Mouse (Mus musculus) ES-E14 (cell line): ENCODE measurements around the gene Cfap36. TPM values are rescaled to one million over a fixed set of nuclear protein-coding genes. Genes with fewer than 3 reads are reported as not detected.

Experiments used
- DNase-seq: peaks from one replicate; pipeline ENCODE4 v3.0.0-alpha.2; 2013; ENCODE audit warnings: low read depth, low spot score
- H3K27ac ChIP-seq: 2 replicates; pipeline ENCODE4 v1.5.1; 2012; ENCODE audit warnings: low read depth, mild to moderate bottlenecking, low read length, moderate library complexity, mixed read lengths; ENCODE audit not compliant: poor library complexity, insufficient read depth, severe bottlenecking
- H3K36me3 ChIP-seq: 2 replicates; pipeline ENCODE4 v1.6.1; 2012; ENCODE audit warnings: mild to moderate bottlenecking, low read length, moderate library complexity, mixed read lengths; ENCODE audit not compliant: control insufficient read depth, poor library complexity, insufficient read depth, severe bottlenecking
- H3K4me1 ChIP-seq, 2 experiments: fragments of 150-350 bp in 1 of 2; sonication (generic) in 1 of 2; 2 replicates each; pipeline ENCODE4 v1.6.1; 2012; ENCODE audit warnings: low read length in 2 of 2, mild to moderate bottlenecking in 1 of 2, mixed read lengths in 1 of 2; ENCODE audit not compliant: control insufficient read depth in 2 of 2, insufficient read depth in 2 of 2, poor library complexity in 1 of 2
- H3K4me3 ChIP-seq, 2 experiments: fragments of 150-350 bp in 1 of 2; sonication (generic) in 1 of 2; 2 replicates each; pipeline ENCODE4 v1.5.1; 2012; ENCODE audit warnings: low read length in 2 of 2, low read depth in 1 of 2, mild to moderate bottlenecking in 1 of 2, mixed read lengths in 1 of 2; ENCODE audit not compliant: insufficient read depth in 1 of 2, poor library complexity in 1 of 2, severe bottlenecking in 1 of 2
- H3K9ac ChIP-seq: 2 replicates; pipeline ENCODE4 v1.6.1; 2012; ENCODE audit warnings: low read depth, mild to moderate bottlenecking, low read length, mixed read lengths; ENCODE audit not compliant: poor library complexity, insufficient read depth, severe bottlenecking
- H3K9me3 ChIP-seq: fragments of 150-350 bp; sonication (generic); 2 replicates; pipeline ENCODE4 v1.6.1; 2012; ENCODE audit warnings: low read depth, mild to moderate bottlenecking, low read length; ENCODE audit not compliant: control insufficient read depth, insufficient read depth
- CHD2 ChIP-seq: IDR thresholded peaks from 2 replicates; pipeline ENCODE4 v1.6.1; 2014; ENCODE audit warnings: mild to moderate bottlenecking, low read depth, low read length, inconsistent platforms
- HCFC1 ChIP-seq: IDR thresholded peaks from 2 replicates; pipeline ENCODE4 v1.6.1; 2012; ENCODE audit warnings: low read length, inconsistent platforms, borderline replicate concordance; ENCODE audit not compliant: insufficient read depth
- MAFK ChIP-seq: IDR thresholded peaks from 2 replicates; pipeline ENCODE4 v1.6.1; 2014; ENCODE audit warnings: mild to moderate bottlenecking, low read depth, low read length, inconsistent platforms; ENCODE audit not compliant: insufficient read depth
- ZC3H11A ChIP-seq: IDR thresholded peaks from 2 replicates; pipeline ENCODE4 v1.6.1; 2012; ENCODE audit warnings: low read depth, mild to moderate bottlenecking, inconsistent platforms, low read length, borderline replicate concordance
- ZNF384 ChIP-seq: IDR thresholded peaks from 2 replicates; pipeline ENCODE4 v1.6.1; 2012; ENCODE audit warnings: low read depth, low read length, inconsistent platforms
- in situ Hi-C, 2 experiments: fragments of 600-800 bp; cut with MboI; formaldehyde crosslinking; loops; one replicate each; pipeline ENCODE4 v1.15.1; 2025; ENCODE audit warnings: low sequenced_read_pairs in 2 of 2, inconsistent platforms in 1 of 2; ENCODE audit not compliant: unreplicated experiment in 2 of 2
- total RNA-seq: library from RNA; depleted of rRNA; stranded (reverse); fragments of 300-350 nt; gene quantifications from 2 replicates; pipeline ENCODE4 v1.2.3, GENCODE M21; 2012

The Cfap36 gene
- total RNA-seq, 1 experiment: 20.3 TPM

DNA sequence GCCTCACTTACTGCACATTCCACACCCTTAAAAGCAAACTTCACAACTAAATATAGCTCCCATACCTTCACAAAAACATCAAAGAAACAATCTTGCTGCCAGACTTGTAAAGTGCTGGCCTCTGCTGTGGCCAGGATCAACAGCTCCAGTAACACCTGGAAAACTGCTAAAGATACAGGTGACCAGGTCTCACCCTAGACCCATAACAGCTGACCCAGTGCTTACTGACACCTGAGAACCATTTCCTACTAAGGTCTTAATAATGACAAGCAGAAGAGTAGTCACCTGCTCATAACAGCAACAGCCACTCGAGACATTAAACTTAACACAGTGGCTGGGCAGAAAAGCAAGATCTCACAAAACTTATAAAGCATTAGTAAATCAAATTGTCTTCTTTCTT lies 13.6 kb downstream of the Cfap36 start:
- in situ Hi-C loops: no loop called here
- no peak overlapping the region for H3K27ac ChIP-seq
- no peaks in the 10 kb centered on the region for H3K9me3 ChIP-seq
- H3K36me3 ChIP-seq: peaks cover 2% of the 10 kb centered on the region; the same call in 1 of the 2 replicates
- DNase-seq: no peak
- H3K9ac ChIP-seq: no peak overlapping the region
- no peaks in the 10 kb centered on the region for H3K4me1 ChIP-seq
- no peak overlapping the region for H3K4me3 ChIP-seq
- TF ChIP-seq CHD2 (no peak), ZC3H11A (no peak), ZNF384 (no peak), HCFC1 (no peak), MAFK (no peak)

DNA sequence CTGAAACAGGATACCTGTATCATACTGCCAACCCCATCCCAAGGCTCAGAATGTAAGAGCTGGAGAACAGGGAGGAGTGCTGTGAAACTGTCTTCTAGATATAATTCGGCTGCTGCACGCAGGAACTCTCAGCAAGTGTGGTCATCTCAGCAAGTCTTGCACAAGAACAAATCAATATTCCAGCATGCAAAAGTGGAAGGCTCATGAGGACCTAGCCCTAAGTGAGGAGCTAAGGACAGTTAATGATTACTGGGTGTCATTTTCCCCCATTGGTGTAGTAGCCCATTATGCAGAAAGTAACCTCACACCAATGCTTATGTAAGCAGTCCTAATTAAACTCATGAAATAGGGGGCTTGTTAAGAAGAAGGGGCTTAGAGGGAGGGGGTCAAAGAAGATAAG lies 18.3 kb downstream of the Cfap36 start:
- no peaks in the 10 kb centered on the region for H3K4me1 ChIP-seq
- H3K27ac ChIP-seq: no peak overlapping the region
- no peak for DNase-seq
- in situ Hi-C loops: no loop called here
- peaks cover 4% of the 10 kb centered on the region for H3K36me3 ChIP-seq
- no peak overlapping the region for H3K9ac ChIP-seq
- no peak overlapping the region for H3K4me3 ChIP-seq
- H3K9me3 ChIP-seq: no peaks in the 10 kb centered on the region
- no peak for TF ChIP-seq ZC3H11A
- no peak for TF ChIP-seq MAFK
- no peak for TF ChIP-seq HCFC1
- no peak for TF ChIP-seq ZNF384
- TF ChIP-seq CHD2: no peak

DNA sequence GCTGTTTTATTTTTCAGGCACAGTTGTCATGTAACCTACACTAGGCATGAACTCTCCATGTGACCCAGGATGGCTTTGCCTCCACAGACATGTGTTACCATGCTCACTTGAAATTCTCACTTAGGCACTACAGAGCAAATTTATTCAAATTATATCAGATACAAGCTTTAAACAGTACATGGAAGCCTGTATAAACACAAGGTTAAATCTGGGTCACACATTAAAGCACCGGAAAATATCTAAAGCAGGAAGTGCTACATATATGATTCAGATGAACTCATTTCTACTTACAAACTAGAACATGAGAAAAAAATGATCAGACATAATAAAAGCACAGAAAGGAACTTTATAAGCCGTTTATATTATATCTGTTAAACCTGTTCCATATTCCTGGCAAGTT lies 22.5 kb downstream of the Cfap36 start:
- TF ChIP-seq CHD2: no peak
- no peak for TF ChIP-seq ZC3H11A
- TF ChIP-seq HCFC1: no peak
- no peak for TF ChIP-seq ZNF384
- TF ChIP-seq MAFK: no peak
- H3K9me3 ChIP-seq: no peaks in the 10 kb centered on the region
- no peak overlapping the region for H3K4me3 ChIP-seq
- no peak overlapping the region for H3K27ac ChIP-seq
- no peaks in the 10 kb centered on the region for H3K4me1 ChIP-seq
- in situ Hi-C loops: no loop called here
- peaks cover 8% of the 10 kb centered on the region for H3K36me3 ChIP-seq
- no peak for DNase-seq
- H3K9ac ChIP-seq: no peak overlapping the region

DNA sequence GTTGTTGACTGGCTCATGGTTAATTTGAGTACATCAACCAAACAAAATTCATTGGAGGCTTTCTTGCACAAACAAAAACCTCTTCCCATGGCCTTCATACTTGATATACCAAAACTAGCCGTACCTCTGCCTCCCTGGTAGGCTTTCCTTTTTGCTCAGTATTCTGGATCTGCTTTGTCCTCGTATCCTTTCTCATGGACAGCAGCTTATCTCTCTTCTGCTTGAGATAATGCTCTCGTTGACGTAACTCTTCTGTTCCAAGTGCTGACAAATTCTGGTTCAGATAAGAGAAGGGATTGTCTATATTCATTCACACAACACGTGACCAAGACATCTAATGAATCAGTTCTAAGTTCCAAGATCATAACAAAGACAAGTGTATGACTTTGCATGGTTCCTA lies 24.9 kb downstream of the Cfap36 start:
- TF ChIP-seq MAFK (no peak), ZNF384 (no peak), HCFC1 (no peak), CHD2 (no peak), ZC3H11A (no peak)
- DNase-seq: no peak
- H3K9me3 ChIP-seq: no peaks in the 10 kb centered on the region
- in situ Hi-C loops: no loop called here
- H3K4me1 ChIP-seq: no peaks in the 10 kb centered on the region
- H3K9ac ChIP-seq: no peak overlapping the region
- H3K36me3 ChIP-seq: peaks cover 11% of the 10 kb centered on the region
- H3K27ac ChIP-seq: no peak overlapping the region
- no peak overlapping the region for H3K4me3 ChIP-seq

DNA sequence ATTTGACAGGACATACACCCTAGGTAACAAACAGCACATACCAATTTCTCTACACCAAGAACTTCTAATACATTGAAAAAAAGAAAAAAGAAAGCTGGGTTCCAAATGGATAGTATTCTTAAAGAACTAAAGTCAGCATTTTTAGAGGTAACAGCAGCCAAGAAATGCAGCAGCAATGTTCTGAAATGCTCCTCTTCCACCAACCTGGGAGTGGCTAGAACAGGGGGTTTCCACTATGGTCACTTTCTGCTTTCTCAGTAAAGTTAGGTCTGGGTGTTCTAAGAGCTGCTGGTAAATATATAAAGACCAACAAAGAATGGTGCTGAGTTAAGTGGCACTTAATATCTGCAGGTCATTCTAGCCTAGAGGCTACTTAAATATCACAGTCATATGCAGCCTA lies 28.2 kb downstream of the Cfap36 start:
- TF ChIP-seq CHD2 (no peak), MAFK (no peak), ZC3H11A (no peak), HCFC1 (no peak), ZNF384 (no peak)
- DNase-seq: no peak
- Histone ChIP-seq H3K9ac (no peak overlapping the region), H3K27ac (no peak overlapping the region), H3K36me3 (peaks cover 9% of the 10 kb centered on the region), H3K4me3 (no peak overlapping the region), H3K4me1 (no peaks in the 10 kb centered on the region), H3K9me3 (no peaks in the 10 kb centered on the region)
- in situ Hi-C loops: no loop called here
